Mouse (Mus musculus): ENCODE results near the gene Asgr1. TPM values are rescaled to one million over a fixed set of nuclear protein-coding genes. Genes with fewer than 3 reads are reported as not detected.
"Not testable (repeated sequence)": the region's sequence is repeated elsewhere in the genome, so short reads cannot be mapped to it uniquely, and the experiment has no call there.

Asgr1 gene
- 0.87 TPM in 1 of 2 replicates, not detected in the other for polyA plus RNA-seq (2012; ENCODE audit: insufficient read depth, insufficient read length, missing spikeins)

DNA sequence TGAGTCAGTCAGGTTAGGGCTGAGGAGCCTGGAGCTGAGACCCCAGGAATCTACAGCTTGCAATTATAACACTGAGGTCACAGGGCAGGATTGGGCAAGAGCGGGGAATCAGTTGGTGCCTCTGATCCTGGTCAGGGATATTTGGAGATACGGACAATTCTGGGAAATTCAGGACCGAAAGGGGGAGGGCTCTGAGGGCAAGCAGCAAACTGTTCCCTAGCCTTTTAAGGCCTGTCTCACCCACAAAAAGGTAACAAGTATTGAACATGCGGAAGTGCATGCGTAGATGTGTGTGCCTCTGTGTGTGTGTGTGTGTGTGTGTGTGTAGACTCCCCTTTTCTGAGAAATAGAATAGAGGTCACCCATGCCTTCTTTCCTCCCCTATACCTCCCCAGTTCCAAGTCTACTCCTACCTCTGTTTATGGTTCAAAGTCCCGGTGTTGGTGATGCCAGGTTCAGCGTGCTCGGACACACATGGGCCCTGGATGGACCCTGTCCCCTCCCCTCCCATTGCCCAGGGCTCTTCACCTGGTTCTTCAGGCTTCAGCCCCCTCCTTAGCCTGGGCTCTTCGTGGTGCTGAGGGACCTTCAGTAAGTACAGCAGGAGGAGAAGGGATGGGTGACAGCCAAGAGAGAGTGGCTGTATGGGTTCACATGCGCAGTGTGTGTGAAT, at the start of gene Asgr1:
Gene Asgr1 (plus strand): TSS at position 188 of the 673 bp plus-strand sequence.
- Histone ChIP-seq H3K4me1 (ENCODE audit: control insufficient read depth, insufficient read depth, insufficient read length, low read length) (no peaks in the 10 kb centered on the region), H3K27ac (replicated peaks; ENCODE audit: low read depth, low read length) (no peak within 1 kb of the TSS), H3K4me3 (ENCODE audit: insufficient read depth, low read depth, low read length) (no peak within 1 kb of the TSS)

DNA sequence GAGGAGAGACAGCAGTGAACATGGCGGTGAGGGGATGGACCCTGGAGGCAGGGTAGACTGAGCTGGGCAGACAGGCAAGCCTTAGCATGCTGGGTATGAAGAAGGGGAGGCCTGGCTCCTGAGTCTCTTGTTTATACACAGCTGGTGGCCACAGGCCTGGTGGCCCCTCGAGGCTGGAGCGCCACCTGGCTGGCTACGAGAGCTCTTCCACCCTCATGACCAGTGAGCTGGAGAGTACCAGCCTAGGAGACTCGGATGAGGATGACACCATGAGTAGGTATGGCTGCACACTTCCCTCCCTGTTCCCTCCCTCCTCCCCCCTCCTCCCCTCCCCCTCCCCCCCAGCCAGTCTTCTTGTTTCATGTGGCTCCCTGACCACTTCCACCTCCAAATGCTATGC, 48.4 kb upstream of the Asgr1 start:
- Histone ChIP-seq H3K4me3 (ENCODE audit: insufficient read depth, low read depth, low read length) (no peak overlapping the region), H3K4me1 (ENCODE audit: control insufficient read depth, insufficient read depth, insufficient read length, low read length) (no peaks in the 10 kb centered on the region), H3K27ac (replicated peaks; ENCODE audit: low read depth, low read length) (no peak overlapping the region)

DNA sequence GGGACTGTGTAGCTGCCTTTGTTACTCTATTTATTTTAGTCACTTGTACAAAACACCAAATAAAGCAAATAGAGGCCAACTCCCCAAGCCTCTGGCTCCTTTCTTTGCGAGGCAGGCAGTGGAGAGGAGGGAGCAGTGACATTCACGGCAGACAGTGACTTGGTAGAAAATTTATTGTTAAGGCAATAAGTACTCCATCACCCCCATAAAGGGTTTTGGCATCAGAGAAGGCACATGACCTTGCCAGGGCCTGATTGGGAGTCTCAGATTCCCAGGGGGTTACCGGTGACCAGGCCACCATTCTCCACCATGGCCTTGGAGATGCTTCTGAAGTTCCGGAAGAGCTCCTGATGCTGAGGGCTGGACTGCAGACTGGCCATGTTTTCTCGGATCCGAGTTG, 43.9 kb upstream of the Asgr1 start:
- H3K27ac ChIP-seq (replicated peaks; ENCODE audit: low read depth, low read length), result no peak overlapping the region
- no peak overlapping the region for H3K4me3 ChIP-seq (ENCODE audit: insufficient read depth, low read depth, low read length)
- 0 out of 2 replicates have a peak, but pooled peaks cover 2% of the 10 kb centered on the region for H3K4me1 ChIP-seq (ENCODE audit: control insufficient read depth, insufficient read depth, insufficient read length, low read length)

DNA sequence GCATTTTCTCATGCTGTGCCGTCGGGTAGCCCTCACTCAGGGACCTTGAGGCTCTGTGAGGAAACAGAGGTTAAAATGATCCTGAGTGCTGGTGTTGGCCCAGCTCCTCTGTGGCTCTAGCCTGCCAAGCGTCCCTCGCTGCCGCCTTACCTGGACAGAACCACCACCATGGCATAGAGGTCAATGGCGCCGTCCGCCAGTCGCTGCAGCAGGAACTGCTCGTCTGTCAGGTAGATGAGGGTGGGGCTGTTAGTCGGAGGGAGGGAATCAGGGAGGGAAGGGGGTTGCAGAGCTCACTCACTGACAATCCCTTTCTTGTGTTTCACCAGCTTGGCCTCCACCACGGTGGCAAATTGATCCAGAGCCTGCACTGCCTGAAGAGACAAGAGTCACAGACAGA, 43.3 kb upstream of the Asgr1 start:
- Histone ChIP-seq H3K4me1 (ENCODE audit: control insufficient read depth, insufficient read depth, insufficient read length, low read length) (0 out of 2 replicates have a peak, but pooled peaks cover 2% of the 10 kb centered on the region), H3K4me3 (ENCODE audit: insufficient read depth, low read depth, low read length) (no peak overlapping the region), H3K27ac (replicated peaks; ENCODE audit: low read depth, low read length) (no peak overlapping the region)

DNA sequence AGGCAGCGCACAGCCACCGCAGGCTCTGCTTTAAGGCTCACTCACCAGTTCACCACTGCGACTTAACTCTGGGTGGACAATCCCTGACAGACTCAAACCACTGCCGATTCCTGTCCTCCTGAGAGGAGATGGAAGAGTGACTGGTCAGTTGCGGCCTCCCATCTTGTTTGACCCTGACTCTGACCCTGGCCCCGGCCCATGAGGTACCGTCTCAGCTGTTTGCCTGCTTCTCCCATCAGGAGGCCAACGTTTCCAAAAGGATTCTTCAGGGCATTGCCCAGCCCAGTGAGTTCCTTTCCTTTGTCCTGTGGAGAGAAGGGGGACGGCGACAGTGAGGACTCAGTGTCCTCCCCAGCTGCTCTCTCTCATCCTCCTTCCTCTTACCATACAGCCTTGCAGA, 42.9 kb upstream of the Asgr1 start:
- H3K4me1 ChIP-seq (ENCODE audit: control insufficient read depth, insufficient read depth, insufficient read length, low read length), result 0 out of 2 replicates have a peak, but pooled peaks cover 2% of the 10 kb centered on the region
- no peak overlapping the region for H3K27ac ChIP-seq (replicated peaks; ENCODE audit: low read depth, low read length)
- H3K4me3 ChIP-seq (ENCODE audit: insufficient read depth, low read depth, low read length), result no peak overlapping the region

DNA sequence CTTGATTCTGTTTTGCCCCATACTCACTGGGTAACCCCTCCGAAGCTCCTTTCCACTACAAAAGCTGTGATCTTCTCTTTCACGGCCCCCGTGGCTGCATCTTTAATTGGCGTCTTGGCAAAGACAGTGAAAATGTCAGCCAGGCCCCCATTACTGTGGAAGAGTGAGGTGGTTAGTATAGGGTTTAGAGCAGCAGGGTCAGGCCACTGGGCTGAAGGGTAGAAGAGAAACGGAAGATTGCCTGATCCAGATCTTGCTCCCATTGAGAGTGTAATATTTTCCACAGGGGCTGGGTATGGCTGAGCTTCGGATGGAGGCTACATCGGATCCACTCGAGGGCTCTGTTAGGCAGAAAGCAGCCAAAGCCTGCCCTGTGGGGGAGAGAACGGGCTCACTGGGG, 41.0 kb upstream of the Asgr1 start:
- Histone ChIP-seq H3K4me1 (ENCODE audit: control insufficient read depth, insufficient read depth, insufficient read length, low read length) (0 out of 2 replicates have a peak, but pooled peaks cover 2% of the 10 kb centered on the region), H3K27ac (replicated peaks; ENCODE audit: low read depth, low read length) (no peak overlapping the region), H3K4me3 (ENCODE audit: insufficient read depth, low read depth, low read length) (no peak overlapping the region)

DNA sequence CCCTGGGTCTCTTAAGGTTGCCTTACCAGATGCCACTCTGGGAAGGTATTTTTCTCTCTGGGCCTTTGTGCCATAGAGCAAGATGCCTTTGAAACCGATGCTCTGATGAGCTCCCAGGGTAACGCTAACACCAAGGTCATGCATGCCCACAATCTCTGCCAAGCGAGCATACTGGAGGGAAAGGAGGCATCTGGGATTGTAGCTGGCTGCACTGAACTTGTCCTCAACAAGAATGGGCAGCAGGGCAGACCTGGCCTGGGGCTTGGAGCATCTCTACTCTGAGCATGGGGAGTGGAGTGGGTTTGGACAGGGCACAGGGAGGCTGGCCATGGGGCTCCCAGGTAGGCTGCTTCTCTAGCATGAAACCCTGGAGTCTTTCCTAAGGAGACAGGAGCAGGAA, 40.5 kb upstream of the Asgr1 start:
- Histone ChIP-seq H3K4me1 (ENCODE audit: control insufficient read depth, insufficient read depth, insufficient read length, low read length) (0 out of 2 replicates have a peak, but pooled peaks cover 2% of the 10 kb centered on the region), H3K27ac (replicated peaks; ENCODE audit: low read depth, low read length) (0 out of 2 replicates have a peak overlapping the region, but pooled peaks have one; percentile 13), H3K4me3 (ENCODE audit: insufficient read depth, low read depth, low read length) (peak overlapping the region; percentile 82; the same call in 1 of the 2 replicates)

DNA sequence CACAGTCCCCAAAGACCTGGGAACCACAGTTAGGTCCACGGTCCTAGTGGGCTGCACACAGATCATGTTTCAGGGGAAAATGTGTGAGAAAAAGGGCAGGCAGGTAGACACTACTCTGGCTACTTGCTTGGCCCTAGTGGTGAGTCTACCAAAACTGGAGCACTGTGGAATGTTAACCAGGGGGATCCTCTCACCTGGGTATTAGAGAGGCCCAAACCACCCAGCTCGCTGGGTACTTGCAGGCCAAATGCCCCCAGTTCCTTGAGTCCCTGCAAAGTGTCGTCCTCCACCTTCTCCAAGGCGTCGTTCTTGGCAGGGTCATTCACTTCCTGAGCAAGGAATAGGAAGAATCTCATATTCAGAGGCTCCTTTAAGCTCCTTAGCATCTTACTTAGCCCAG, 39.8 kb upstream of the Asgr1 start:
- peak overlapping the region; percentile 82 for H3K4me3 ChIP-seq (ENCODE audit: insufficient read depth, low read depth, low read length)
- peak overlapping the region; percentile 98 for H3K27ac ChIP-seq (replicated peaks; ENCODE audit: low read depth, low read length)
- H3K4me1 ChIP-seq (ENCODE audit: control insufficient read depth, insufficient read depth, insufficient read length, low read length), result 0 out of 2 replicates have a peak, but pooled peaks cover 2% of the 10 kb centered on the region

DNA sequence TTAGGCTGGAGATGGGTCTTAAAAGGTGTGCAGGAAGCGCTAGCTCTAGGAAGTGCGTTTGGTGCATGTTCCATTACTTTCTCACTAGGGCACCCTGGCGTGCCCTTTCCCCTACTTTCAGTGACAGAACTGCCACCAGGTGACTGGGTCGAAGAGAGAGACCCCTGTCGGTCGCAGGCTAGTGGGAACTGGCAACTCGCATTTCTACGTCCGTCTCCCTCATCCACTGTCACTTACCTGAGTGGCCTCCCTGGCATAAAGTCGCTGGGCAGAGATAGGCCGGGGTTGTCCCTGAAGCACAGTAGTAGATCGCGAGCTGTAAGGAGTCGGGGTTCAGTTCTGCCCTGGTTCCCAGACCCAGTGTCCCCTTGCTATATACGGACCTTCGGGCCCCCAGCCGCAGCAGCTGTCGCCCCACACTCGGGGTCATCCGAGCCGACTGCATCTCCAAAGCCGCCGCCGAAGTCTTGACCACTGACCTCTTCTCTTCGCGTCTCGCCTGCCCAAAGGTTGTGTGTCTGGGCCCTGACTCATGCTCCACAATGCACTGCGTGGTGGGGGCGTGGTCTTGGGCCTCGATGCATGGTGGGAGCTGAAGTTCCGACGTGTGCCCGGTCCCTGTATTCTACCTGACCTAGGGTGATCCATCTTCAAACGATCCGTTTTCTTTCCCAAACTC, 38.9 kb upstream of the Asgr1 start, which contains the start of gene Acadvl:
Gene Acadvl (minus strand): TSS at position 532 of the 679 bp plus-strand sequence.
- Histone ChIP-seq H3K4me1 (ENCODE audit: control insufficient read depth, insufficient read depth, insufficient read length, low read length) (0 out of 2 replicates have a peak, but pooled peaks cover 2% of the 10 kb centered on the region), H3K27ac (replicated peaks; ENCODE audit: low read depth, low read length) (peak within 1 kb of the TSS; percentile 98), H3K4me3 (ENCODE audit: insufficient read depth, low read depth, low read length) (peak within 1 kb of the TSS; percentile 82)

DNA sequence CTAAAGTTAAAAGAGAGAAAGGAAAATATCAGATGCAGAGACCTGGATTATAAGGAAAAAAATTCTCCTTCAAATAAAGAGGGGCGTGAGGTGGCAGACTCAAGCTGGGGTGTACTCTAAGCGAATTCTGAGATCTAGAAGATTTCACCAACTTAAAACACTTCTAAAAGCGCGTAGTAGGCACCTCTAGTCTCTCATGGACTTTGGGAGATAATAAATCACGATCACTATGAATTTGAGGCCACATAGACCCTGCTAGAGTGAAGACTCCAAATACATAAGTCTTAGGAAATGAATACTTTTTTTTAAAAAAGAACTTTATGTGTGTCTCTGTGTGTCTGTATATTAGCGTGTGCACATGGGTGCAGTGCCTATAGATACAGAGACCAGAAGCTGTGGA, 38.2 kb upstream of the Asgr1 start:
- no peak overlapping the region for H3K27ac ChIP-seq (replicated peaks; ENCODE audit: low read depth, low read length)
- no peak overlapping the region for H3K4me3 ChIP-seq (ENCODE audit: insufficient read depth, low read depth, low read length)
- 0 out of 2 replicates have a peak, but pooled peaks cover 2% of the 10 kb centered on the region for H3K4me1 ChIP-seq (ENCODE audit: control insufficient read depth, insufficient read depth, insufficient read length, low read length)

DNA sequence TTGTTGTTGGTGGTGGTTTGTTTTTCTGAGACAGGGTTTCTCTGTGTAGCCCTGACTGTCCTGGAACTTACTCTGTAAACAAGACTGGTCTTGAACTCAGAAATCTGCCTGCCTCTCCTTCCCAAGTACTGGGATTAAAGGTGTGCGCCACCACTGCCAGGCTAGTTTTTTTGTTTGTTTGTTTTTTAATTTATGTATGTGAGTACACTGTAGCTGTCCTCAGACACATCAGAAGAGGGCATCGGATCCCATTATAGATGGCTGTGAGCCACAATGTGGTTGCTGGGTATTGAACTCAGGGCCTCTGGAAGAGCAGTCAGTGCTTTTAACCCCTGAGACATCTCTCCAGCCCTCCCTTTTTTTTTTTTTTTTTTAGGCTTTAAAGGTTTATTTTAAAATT, 37.7 kb upstream of the Asgr1 start:
- H3K4me1 ChIP-seq (ENCODE audit: control insufficient read depth, insufficient read depth, insufficient read length, low read length); H3K27ac ChIP-seq (replicated peaks; ENCODE audit: low read depth, low read length); H3K4me3 ChIP-seq (ENCODE audit: insufficient read depth, low read depth, low read length): not testable (repeated sequence)

DNA sequence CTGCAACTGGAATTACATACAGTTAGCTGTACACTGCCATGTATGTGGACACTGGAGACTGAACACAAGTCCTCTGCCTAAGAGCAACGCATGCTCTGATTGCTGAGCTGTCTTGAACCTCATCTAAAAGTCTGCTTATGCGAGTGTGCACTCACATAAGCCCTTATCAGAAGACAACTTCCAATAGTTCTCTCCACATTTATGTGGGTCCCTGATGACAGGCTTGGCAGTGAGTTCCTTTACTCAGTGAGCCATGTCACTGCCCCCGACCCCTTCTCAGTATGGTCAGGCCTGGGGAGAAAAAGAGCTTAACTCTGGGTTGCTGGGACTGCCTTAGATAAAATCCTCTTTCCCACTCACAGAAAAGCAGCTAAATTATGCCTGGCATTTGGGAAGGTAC, 37.2 kb upstream of the Asgr1 start, which contains the start of gene Dlg4:
Gene Dlg4 (plus strand): TSS at position 274 of the 400 bp plus-strand sequence.
- no peak within 1 kb of the TSS for H3K27ac ChIP-seq (replicated peaks; ENCODE audit: low read depth, low read length)
- no peak within 1 kb of the TSS for H3K4me3 ChIP-seq (ENCODE audit: insufficient read depth, low read depth, low read length)
- 0 out of 2 replicates have a peak, but pooled peaks cover 2% of the 10 kb centered on the region for H3K4me1 ChIP-seq (ENCODE audit: control insufficient read depth, insufficient read depth, insufficient read length, low read length)

DNA sequence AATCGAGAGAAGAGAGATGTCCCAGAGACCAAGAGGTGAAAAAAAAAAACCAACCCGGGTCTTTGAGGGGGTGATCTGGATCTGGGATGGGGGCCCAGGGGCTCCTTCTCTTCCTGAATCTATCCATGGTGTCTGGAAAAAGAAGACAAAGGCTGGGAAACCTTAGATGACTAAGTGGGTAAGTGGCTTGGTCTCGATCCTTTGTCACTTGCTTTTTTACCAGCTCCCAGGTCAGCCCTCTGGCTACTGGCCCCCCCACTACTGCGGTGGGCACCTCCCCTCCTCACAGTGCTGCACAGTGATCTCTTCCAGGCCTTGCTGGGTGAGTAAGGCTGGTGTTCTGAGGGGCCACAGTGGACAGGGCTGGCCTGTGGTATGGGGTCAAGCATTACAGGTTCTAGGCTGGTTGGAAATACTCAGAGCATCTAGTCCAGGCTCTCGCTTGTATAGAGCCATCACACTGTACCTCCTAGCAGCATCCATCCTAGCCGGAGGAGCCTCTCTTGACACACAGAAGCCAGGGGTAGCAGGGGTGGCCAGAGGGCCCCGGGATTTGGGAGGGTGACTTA, 36.6 kb upstream of the Asgr1 start:
- no peak overlapping the region for H3K27ac ChIP-seq (replicated peaks; ENCODE audit: low read depth, low read length)
- H3K4me3 ChIP-seq (ENCODE audit: insufficient read depth, low read depth, low read length), result no peak overlapping the region

DNA sequence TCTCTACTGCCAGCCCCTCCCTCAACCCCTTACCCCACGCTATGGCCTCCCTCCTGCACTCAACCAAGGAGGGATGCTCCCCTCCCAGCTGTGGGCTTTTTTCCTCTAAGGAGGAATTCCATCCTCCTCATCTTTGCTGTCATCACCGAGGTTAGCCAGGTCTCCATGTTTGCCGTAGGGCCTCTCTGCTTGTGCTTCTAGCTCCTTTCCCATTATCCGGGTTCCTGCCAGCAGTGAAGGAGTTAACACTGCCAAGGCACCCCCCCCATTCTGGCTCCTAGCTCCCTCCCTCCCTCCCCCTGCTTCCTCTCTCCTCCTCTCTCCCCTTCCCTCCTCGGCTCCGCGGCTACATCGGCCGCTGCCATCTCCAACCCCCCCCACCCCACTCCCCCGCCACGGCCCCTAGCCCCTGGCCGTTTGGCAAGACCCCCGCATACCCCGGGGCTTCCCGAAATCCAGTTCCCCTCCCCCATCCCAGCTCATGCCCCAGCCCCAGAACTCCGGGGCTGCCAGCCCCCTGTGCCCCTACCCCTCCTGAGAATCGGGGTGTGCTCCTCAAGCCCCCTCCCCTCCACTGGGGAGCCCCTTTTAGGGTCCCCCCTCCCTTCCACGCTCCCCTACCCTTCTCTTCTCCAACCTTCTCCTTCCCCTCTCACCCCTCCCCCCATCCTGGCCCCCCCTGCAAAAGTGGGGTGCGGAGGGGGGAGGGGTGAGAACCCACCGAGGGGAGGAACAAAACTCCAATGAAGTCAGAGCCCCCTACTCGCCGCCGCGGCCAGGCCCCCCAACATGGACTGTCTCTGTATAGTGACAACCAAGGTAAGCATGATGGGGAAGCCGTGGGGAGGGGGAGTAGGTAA, 35.5 kb upstream of the Asgr1 start:
- Histone ChIP-seq H3K4me3 (ENCODE audit: insufficient read depth, low read depth, low read length) (peak overlapping the region; percentile 27; the same call in 1 of the 2 replicates), H3K4me1 (ENCODE audit: control insufficient read depth, insufficient read depth, insufficient read length, low read length) (0 out of 2 replicates have a peak, but pooled peaks cover 2% of the 10 kb centered on the region), H3K27ac (replicated peaks; ENCODE audit: low read depth, low read length) (no peak overlapping the region)

More for the DNA sequence above, 36.6 kb upstream of the Asgr1 start:
- H3K4me1 ChIP-seq (ENCODE audit: control insufficient read depth, insufficient read depth, insufficient read length, low read length), result 0 out of 2 replicates have a peak, but pooled peaks cover 2% of the 10 kb centered on the region

Data from brown adipose tissue, adult 24 weeks (tissue).